Mouse (Mus musculus): ENCODE data around the gene Slc38a11.

DNA sequence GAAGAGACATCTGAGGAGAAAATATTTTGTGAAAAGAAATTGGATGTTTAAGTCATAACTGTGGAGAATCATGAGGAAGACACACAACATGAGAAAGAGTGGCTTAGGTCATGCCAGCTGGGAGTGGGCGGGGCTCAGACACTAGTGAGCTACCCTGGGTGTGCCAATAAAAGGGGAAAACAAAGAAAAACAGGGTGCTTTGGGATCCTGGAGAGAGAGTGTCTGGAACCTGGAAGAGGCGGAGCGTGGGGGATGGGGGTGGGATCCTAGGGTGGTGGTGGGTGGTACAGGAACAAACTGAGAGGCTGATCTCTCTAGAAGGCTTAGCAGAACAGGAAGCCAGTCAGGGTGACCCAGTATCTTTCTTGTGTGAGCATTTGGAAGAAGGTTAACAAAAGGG, 23.0 kb downstream of the Slc38a11 start:
- no peak for TF ChIP-seq CTCF (IDR thresholded peaks at IDR 0.05; ENCODE audit: extremely low read depth, insufficient read depth, insufficient read length, insufficient replicate concordance)
- TF ChIP-seq POLR2A (IDR thresholded peaks at IDR 0.05; ENCODE audit: low read depth, low read length): no peak

Measured in spleen, adult 2 months (tissue).